Mouse (Mus musculus) embryonic facial prominence, embryonic 13.5 days (tissue): Measurements from ENCODE around the gene a. TPM values are rescaled to one million over a fixed set of nuclear protein-coding genes. Genes with fewer than 3 reads are reported as not detected.
"Not testable (repeated sequence)": the region's sequence is repeated elsewhere in the genome, so short reads cannot be mapped to it uniquely, and the experiment has no call there.

Experiments
- ATAC-seq: fragments of 200-750 bp; cut with Nextera tagmentation; 2 replicates; pipeline ENCODE4 v1.8.0; 2017; ENCODE audit warnings: low read depth; ENCODE audit not compliant: insufficient number of reproducible peaks, insufficient read depth, low FRiP score, low TSS enrichment
- H3K27ac ChIP-seq: fragments of 300-500 bp; sonication (generic); 2 replicates; pipeline ENCODE4 v1.5.1; 2015; ENCODE audit warnings: moderate library complexity, mild to moderate bottlenecking, inconsistent platforms
- H3K27me3 ChIP-seq: fragments of 300-500 bp; sonication (generic); 2 replicates; pipeline ENCODE4 v1.6.1; 2015; ENCODE audit warnings: mild to moderate bottlenecking, inconsistent platforms
- H3K36me3 ChIP-seq: fragments of 300-500 bp; sonication (generic); 2 replicates; pipeline ENCODE4 v1.6.1; 2015; ENCODE audit warnings: mild to moderate bottlenecking, inconsistent platforms
- H3K4me1 ChIP-seq: fragments of 300-500 bp; sonication (generic); 2 replicates; pipeline ENCODE4 v1.6.1; 2015; ENCODE audit warnings: inconsistent platforms
- H3K4me2 ChIP-seq: fragments of 300-500 bp; sonication (generic); 2 replicates; pipeline ENCODE4 v1.6.1; 2015; ENCODE audit warnings: moderate library complexity, mild to moderate bottlenecking, inconsistent platforms
- H3K4me3 ChIP-seq: fragments of 300-500 bp; sonication (generic); 2 replicates; pipeline ENCODE4 v1.5.1; 2015; ENCODE audit warnings: mild to moderate bottlenecking, inconsistent platforms
- H3K9ac ChIP-seq: fragments of 300-500 bp; sonication (generic); 2 replicates; pipeline ENCODE4 v1.6.1; 2015; ENCODE audit warnings: mild to moderate bottlenecking, inconsistent platforms
- H3K9me3 ChIP-seq: fragments of 300-500 bp; sonication (generic); 2 replicates; pipeline ENCODE4 v1.6.1; 2016; ENCODE audit warnings: inconsistent platforms
- WGBS: fragments of 180-500 bp; shearing (Covaris S2); methylation state at CpG from one replicate; pipeline ENCODE4 v1.1.7; 2015; ENCODE audit warnings: mixed read lengths; 5-methylcytosine and 5-hydroxymethylcytosine counted together
- polyA plus RNA-seq: library from polyadenylated mRNA; unstranded; fragments of >200 nt; fragmentation: Nextera tagmentation; extraction: Ambion mirVana; gene quantifications from 2 replicates; pipeline ENCODE4 v1.2.1, GENCODE M21; 2015

a gene
- polyA plus RNA-seq, 1 experiment from 2014 or later: 23.5 TPM

GRCm38 (mm10) chr2:154908223-154908622 lies 117.0 kb downstream of the a start:
- H3K4me2 ChIP-seq, H3K27me3 ChIP-seq, H3K4me3 ChIP-seq, ATAC-seq, H3K9ac ChIP-seq, H3K27ac ChIP-seq, H3K36me3 ChIP-seq, H3K4me1 ChIP-seq, H3K9me3 ChIP-seq: not testable (repeated sequence)
- WGBS: 47% methylated on average over 2 of the region's 2 CpGs

- no peak overlapping the region for H3K27ac ChIP-seq
- WGBS: 83% methylated on average over 6 of the region's 6 CpGs
- no peak overlapping the region for H3K4me2 ChIP-seq
- no peaks in the 10 kb centered on the region for H3K27me3 ChIP-seq
- no peak overlapping the region for H3K9ac ChIP-seq
- no peaks in the 10 kb centered on the region for H3K9me3 ChIP-seq
- no peak for ATAC-seq
- no peaks in the 10 kb centered on the region for H3K36me3 ChIP-seq
- H3K4me3 ChIP-seq: no peak overlapping the region
- 0 out of 2 replicates have a peak, but pooled peaks cover 2% of the 10 kb centered on the region for H3K4me1 ChIP-seq
These were observed 118.6 kb downstream of the a start for GRCm38 (mm10) chr2:154909789-154910188.

GRCm38 (mm10) chr2:154915922-154916541 lies 124.8 kb downstream of the a start:
- Histone ChIP-seq H3K36me3 (no peaks in the 10 kb centered on the region), H3K27ac (peak overlapping the region; percentile 81), H3K4me1 (peaks cover 18% of the 10 kb centered on the region), H3K9me3 (no peaks in the 10 kb centered on the region), H3K27me3 (no peaks in the 10 kb centered on the region), H3K9ac (no peak overlapping the region), H3K4me2 (peak overlapping the region; percentile 40), H3K4me3 (no peak overlapping the region)
- peak; percentile 62; the same call in 1 of the 2 replicates for ATAC-seq
- 29% methylated on average over 12 of the region's 12 CpGs for WGBS

GRCm38 (mm10) chr2:154916547-154916946 lies 125.3 kb downstream of the a start:
- H3K36me3 ChIP-seq: no peaks in the 10 kb centered on the region
- ATAC-seq: no peak
- peaks cover 20% of the 10 kb centered on the region for H3K4me1 ChIP-seq
- H3K4me2 ChIP-seq: no peak overlapping the region
- H3K27me3 ChIP-seq: no peaks in the 10 kb centered on the region
- no peaks in the 10 kb centered on the region for H3K9me3 ChIP-seq
- WGBS: 10% methylated on average over 2 of the region's 2 CpGs
- no peak overlapping the region for H3K4me3 ChIP-seq
- no peak overlapping the region for H3K9ac ChIP-seq
- peak overlapping the region; percentile 81 for H3K27ac ChIP-seq

- no peak overlapping the region for H3K4me2 ChIP-seq
- no peaks in the 10 kb centered on the region for H3K36me3 ChIP-seq
- no peaks in the 10 kb centered on the region for H3K9me3 ChIP-seq
- H3K9ac ChIP-seq: no peak overlapping the region
- H3K27ac ChIP-seq: no peak overlapping the region
- H3K4me3 ChIP-seq: no peak overlapping the region
- 76% methylated on average over 13 of the region's 13 CpGs for WGBS
- H3K4me1 ChIP-seq: peaks cover 20% of the 10 kb centered on the region
- no peaks in the 10 kb centered on the region for H3K27me3 ChIP-seq
- ATAC-seq: no peak
These were observed 126.9 kb downstream of the a start for GRCm38 (mm10) chr2:154917866-154918641.

- Histone ChIP-seq H3K9ac (no peak overlapping the region), H3K36me3 (no peaks in the 10 kb centered on the region)
These were observed 129.7 kb downstream of the a start for GRCm38 (mm10) chr2:154920896-154921295.

GRCm38 (mm10) chr2:154922134-154922533 lies 130.9 kb downstream of the a start:
- WGBS: no CpG with 5 or more reads among the region's 4 CpGs
- H3K36me3 ChIP-seq, H3K27ac ChIP-seq, ATAC-seq, H3K27me3 ChIP-seq, H3K9ac ChIP-seq, H3K4me3 ChIP-seq, H3K9me3 ChIP-seq, H3K4me2 ChIP-seq: not testable (repeated sequence)
- H3K4me1 ChIP-seq: peaks cover 19% of the 10 kb centered on the region

More at GRCm38 (mm10) chr2:154920896-154921295, 129.7 kb downstream of the a start:
- H3K4me1 ChIP-seq: peaks cover 23% of the 10 kb centered on the region
- H3K4me3 ChIP-seq: no peak overlapping the region
- WGBS: 78% methylated on average over 7 of the region's 7 CpGs
- H3K4me2 ChIP-seq: no peak overlapping the region
- ATAC-seq: no peak
- no peak overlapping the region for H3K27ac ChIP-seq
- H3K27me3 ChIP-seq: no peaks in the 10 kb centered on the region
- H3K9me3 ChIP-seq: no peaks in the 10 kb centered on the region

GRCm38 (mm10) chr2:154925411-154926031 lies 134.3 kb downstream of the a start:
- H3K4me1 ChIP-seq: peaks cover 17% of the 10 kb centered on the region
- WGBS: 33% methylated on average over 7 of the region's 7 CpGs
- ATAC-seq: no peak

GRCm38 (mm10) chr2:154926843-154927242 lies 135.6 kb downstream of the a start:
- 40% methylated on average over 6 of the region's 6 CpGs for WGBS
- ATAC-seq: no peak

More at GRCm38 (mm10) chr2:154925411-154926031, 134.3 kb downstream of the a start:
- Histone ChIP-seq H3K4me3 (no peak overlapping the region), H3K27me3 (no peaks in the 10 kb centered on the region), H3K9me3 (no peaks in the 10 kb centered on the region), H3K9ac (no peak overlapping the region), H3K4me2 (0 out of 2 replicates have a peak overlapping the region, but pooled peaks have one; percentile 1), H3K36me3 (no peaks in the 10 kb centered on the region), H3K27ac (peak overlapping the region; percentile 83)

GRCm38 (mm10) chr2:154928298-154928697 lies 137.1 kb downstream of the a start:
- H3K27ac ChIP-seq: peak overlapping the region; percentile 39; the same call in 1 of the 2 replicates
- no peaks in the 10 kb centered on the region for H3K36me3 ChIP-seq
- no peak overlapping the region for H3K9ac ChIP-seq
- no peak for ATAC-seq
- peaks cover 22% of the 10 kb centered on the region for H3K4me1 ChIP-seq
- WGBS: 25% methylated on average over 2 of the region's 2 CpGs
- H3K4me3 ChIP-seq: no peak overlapping the region
- H3K9me3 ChIP-seq: no peaks in the 10 kb centered on the region
- no peak overlapping the region for H3K4me2 ChIP-seq
- H3K27me3 ChIP-seq: no peaks in the 10 kb centered on the region

More at GRCm38 (mm10) chr2:154926843-154927242, 135.6 kb downstream of the a start:
- no peak overlapping the region for H3K9ac ChIP-seq
- no peak overlapping the region for H3K27ac ChIP-seq
- H3K4me3 ChIP-seq: no peak overlapping the region
- H3K36me3 ChIP-seq: no peaks in the 10 kb centered on the region
- H3K4me1 ChIP-seq: peaks cover 18% of the 10 kb centered on the region
- H3K27me3 ChIP-seq: no peaks in the 10 kb centered on the region
- no peaks in the 10 kb centered on the region for H3K9me3 ChIP-seq
- H3K4me2 ChIP-seq: no peak overlapping the region

- Histone ChIP-seq H3K27ac (peak overlapping the region; percentile 73; the same call in 1 of the 2 replicates), H3K4me1 (peaks cover 22% of the 10 kb centered on the region), H3K27me3 (no peaks in the 10 kb centered on the region), H3K9me3 (no peaks in the 10 kb centered on the region), H3K36me3 (no peaks in the 10 kb centered on the region), H3K4me2 (no peak overlapping the region), H3K4me3 (no peak overlapping the region), H3K9ac (no peak overlapping the region)
- WGBS: 38% methylated on average over 4 of the region's 4 CpGs
- no peak for ATAC-seq
These were observed 142.7 kb downstream of the a start for GRCm38 (mm10) chr2:154933884-154934283.
